Mouse (Mus musculus): ENCODE data around the gene Ppip5k2.
A peak's percentile ranks its signal among the peaks of the same experiment; 100 is the strongest.
"Not testable (repeated sequence)": the region's sequence is repeated elsewhere in the genome, so short reads cannot be mapped to it uniquely, and the experiment has no call there.

The Ppip5k2 gene

GRCm38 (mm10) chr1:97769904-97770753 is at the start of gene Ppip5k2, which contains the start of gene Gin1:
Ppip5k2 (minus strand) TSS chr1:97770411.
Gin1 (plus strand) TSS chr1:97770172.
- DNase-seq, result peak; percentile 96 to 98

- peak; percentile 15 to 67 for DNase-seq
Measured at GRCm38 (mm10) chr1:97809255-97809912, 39.2 kb upstream of the Ppip5k2 start.

GRCm38 (mm10) chr1:97804520-97804919 is 34.3 kb upstream of the Ppip5k2 start:
- no peak for DNase-seq

GRCm38 (mm10) chr1:97802207-97802902 is 32.1 kb upstream of the Ppip5k2 start:
- peak in 1 of 2 experiments; percentile 28 for DNase-seq

GRCm38 (mm10) chr1:97795936-97796335 is 25.7 kb upstream of the Ppip5k2 start:
- no peak for DNase-seq

GRCm38 (mm10) chr1:97794110-97794509 is 23.9 kb upstream of the Ppip5k2 start:
- DNase-seq, result no peak

GRCm38 (mm10) chr1:97788490-97788889 is 18.3 kb upstream of the Ppip5k2 start:
- no peak for DNase-seq

- no peak for DNase-seq
Measured at GRCm38 (mm10) chr1:97787674-97788073, 17.5 kb upstream of the Ppip5k2 start.

- no peak for DNase-seq
Measured at GRCm38 (mm10) chr1:97785685-97786393, 15.6 kb upstream of the Ppip5k2 start.

- DNase-seq, result no peak
Measured at GRCm38 (mm10) chr1:97784928-97785327, 14.7 kb upstream of the Ppip5k2 start.

GRCm38 (mm10) chr1:97781674-97782073 is 11.5 kb upstream of the Ppip5k2 start:
- DNase-seq, result no peak

- DNase-seq, result no peak
Measured at GRCm38 (mm10) chr1:97773973-97774372, 3.8 kb upstream of the Ppip5k2 start.

- no peak for DNase-seq
Measured at GRCm38 (mm10) chr1:97773362-97773761, 3.2 kb upstream of the Ppip5k2 start.

- no peak for DNase-seq
Measured at GRCm38 (mm10) chr1:97771727-97772126, 1.5 kb upstream of the Ppip5k2 start.

- peak in 1 of 2 experiments; percentile 3 for DNase-seq
Measured at GRCm38 (mm10) chr1:97771118-97771517, 907 bp upstream of the Ppip5k2 start.

GRCm38 (mm10) chr1:97769294-97769903 is 812 bp downstream of the Ppip5k2 start:
- DNase-seq, result no peak

GRCm38 (mm10) chr1:97768906-97769293 is 1.3 kb downstream of the Ppip5k2 start:
- no peak for DNase-seq

- peak in 1 of 2 experiments; percentile 10 for DNase-seq
Measured at GRCm38 (mm10) chr1:97768089-97768488, 2.1 kb downstream of the Ppip5k2 start.

- not testable (repeated sequence) for DNase-seq
Measured at GRCm38 (mm10) chr1:97765712-97766111, 4.5 kb downstream of the Ppip5k2 start.

GRCm38 (mm10) chr1:97761477-97761876 is 8.7 kb downstream of the Ppip5k2 start:
- no peak for DNase-seq

- DNase-seq, result no peak
Measured at GRCm38 (mm10) chr1:97760598-97760997, 9.6 kb downstream of the Ppip5k2 start.

GRCm38 (mm10) chr1:97759841-97760240 is 10.4 kb downstream of the Ppip5k2 start:
- no peak for DNase-seq

All from cerebellum, postnatal 10 days (tissue).